Mouse (Mus musculus): ENCODE measurements around the gene Abr. TPM values are rescaled to one million over a fixed set of nuclear protein-coding genes. Genes with fewer than 3 reads are reported as not detected.

The Abr gene
- polyA plus RNA-seq, 1 experiment from 2014 or later, result 46.4 TPM

- H3K27me3 ChIP-seq (ENCODE audit: control insufficient read depth, insufficient read depth, low read length), result no peaks in the 10 kb centered on the region
- H3K9ac ChIP-seq (ENCODE audit: low read length), result peak overlapping the region; percentile 20; the same call in 1 of the 2 replicates
- no peaks in the 10 kb centered on the region for H3K9me3 ChIP-seq (ENCODE audit: control insufficient read depth, low read length)
- no peak overlapping the region for H3K4me3 ChIP-seq (ENCODE audit: low read depth, low read length)
- DNase-seq (ENCODE audit: low spot score), result no peak
- peak; percentile 28 for ATAC-seq (replicated peaks; ENCODE audit: low FRiP score)
- WGBS, result 52% methylated on average over 15 of the region's 15 CpGs
- no peaks in the 10 kb centered on the region for H3K36me3 ChIP-seq (ENCODE audit: control insufficient read depth, insufficient read depth, low read length)
- peaks cover 27% of the 10 kb centered on the region for H3K4me1 ChIP-seq (replicated peaks; ENCODE audit: control insufficient read depth, insufficient read depth, low read length)
- H3K27ac ChIP-seq (ENCODE audit: low read depth, low read length), result peak overlapping the region; percentile 80
- H3K4me2 ChIP-seq (ENCODE audit: low read depth, low read length, severe bottlenecking), result 0 out of 2 replicates have a peak overlapping the region, but pooled peaks have one; percentile 6
Observed at GRCm38 (mm10) chr11:76449520-76450201, 172.5 kb downstream of the Abr start.

DNA sequence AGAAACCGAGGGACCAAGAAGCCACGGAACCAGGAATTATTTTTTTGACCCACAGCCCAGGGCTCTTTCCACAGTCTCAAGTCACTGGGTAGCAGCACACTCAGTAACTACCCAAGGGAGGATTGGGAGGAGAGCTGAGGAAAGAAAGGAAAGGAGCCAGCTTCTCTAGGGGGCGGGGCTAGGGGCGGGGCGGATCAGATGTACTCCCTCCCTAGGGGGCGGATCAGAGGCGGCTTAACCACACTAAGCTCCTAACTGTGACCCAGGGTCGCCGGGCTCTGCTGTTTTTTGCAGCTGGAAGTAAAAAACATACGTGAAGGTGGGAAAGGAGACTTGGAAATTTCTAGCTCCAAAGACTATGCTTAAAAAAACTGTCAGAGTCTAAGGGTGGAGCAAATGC, 175.9 kb downstream of the Abr start:
- no peak overlapping the region for H3K9ac ChIP-seq (ENCODE audit: low read length)
- 2% methylated on average over 10 of the region's 10 CpGs for WGBS
- DNase-seq (ENCODE audit: low spot score) (peak; percentile 85), ATAC-seq (replicated peaks; ENCODE audit: low FRiP score) (0 out of 2 replicates have a peak, but pooled peaks have one; percentile 28)
- peaks cover 27% of the 10 kb centered on the region for H3K4me1 ChIP-seq (replicated peaks; ENCODE audit: control insufficient read depth, insufficient read depth, low read length)
- H3K4me3 ChIP-seq (ENCODE audit: low read depth, low read length), result no peak overlapping the region
- no peak overlapping the region for H3K27ac ChIP-seq (ENCODE audit: low read depth, low read length)
- H3K9me3 ChIP-seq (ENCODE audit: control insufficient read depth, low read length), result no peaks in the 10 kb centered on the region
- no peak overlapping the region for H3K4me2 ChIP-seq (ENCODE audit: low read depth, low read length, severe bottlenecking)
- no peaks in the 10 kb centered on the region for H3K36me3 ChIP-seq (ENCODE audit: control insufficient read depth, insufficient read depth, low read length)
- H3K27me3 ChIP-seq (ENCODE audit: control insufficient read depth, insufficient read depth, low read length), result no peaks in the 10 kb centered on the region

- Histone ChIP-seq H3K4me2 (ENCODE audit: low read depth, low read length, severe bottlenecking) (no peak overlapping the region), H3K27ac (ENCODE audit: low read depth, low read length) (no peak overlapping the region), H3K9me3 (ENCODE audit: control insufficient read depth, low read length) (no peaks in the 10 kb centered on the region), H3K4me1 (replicated peaks; ENCODE audit: control insufficient read depth, insufficient read depth, low read length) (peaks cover 24% of the 10 kb centered on the region), H3K27me3 (ENCODE audit: control insufficient read depth, insufficient read depth, low read length) (no peaks in the 10 kb centered on the region), H3K36me3 (ENCODE audit: control insufficient read depth, insufficient read depth, low read length) (no peaks in the 10 kb centered on the region), H3K9ac (ENCODE audit: low read length) (no peak overlapping the region), H3K4me3 (ENCODE audit: low read depth, low read length) (no peak overlapping the region)
- ATAC-seq (replicated peaks; ENCODE audit: low FRiP score), result no peak
- 20% methylated on average over 8 of the region's 8 CpGs for WGBS
- no peak for DNase-seq (ENCODE audit: low spot score)
Observed at GRCm38 (mm10) chr11:76445459-76445858, 176.7 kb downstream of the Abr start.

GRCm38 (mm10) chr11:76439666-76440065, 182.4 kb downstream of the Abr start:
- H3K27ac ChIP-seq (ENCODE audit: low read depth, low read length), result no peak overlapping the region
- no peak overlapping the region for H3K4me3 ChIP-seq (ENCODE audit: low read depth, low read length)
- ATAC-seq (replicated peaks; ENCODE audit: low FRiP score) (no peak), DNase-seq (ENCODE audit: low spot score) (no peak)
- H3K36me3 ChIP-seq (ENCODE audit: control insufficient read depth, insufficient read depth, low read length), result no peaks in the 10 kb centered on the region
- H3K4me2 ChIP-seq (ENCODE audit: low read depth, low read length, severe bottlenecking), result no peak overlapping the region
- H3K4me1 ChIP-seq (replicated peaks; ENCODE audit: control insufficient read depth, insufficient read depth, low read length), result 0 out of 2 replicates have a peak, but pooled peaks cover 9% of the 10 kb centered on the region
- H3K9ac ChIP-seq (ENCODE audit: low read length), result no peak overlapping the region
- no peaks in the 10 kb centered on the region for H3K9me3 ChIP-seq (ENCODE audit: control insufficient read depth, low read length)
- 18% methylated on average over 3 of the region's 3 CpGs for WGBS
- no peaks in the 10 kb centered on the region; the same call in 1 of the 2 replicates for H3K27me3 ChIP-seq (ENCODE audit: control insufficient read depth, insufficient read depth, low read length)

- peak overlapping the region; percentile 23 for H3K4me3 ChIP-seq (ENCODE audit: low read depth, low read length)
- peak overlapping the region; percentile 32 for H3K9ac ChIP-seq (ENCODE audit: low read length)
- 0 out of 2 replicates have a peak, but pooled peaks cover 9% of the 10 kb centered on the region for H3K4me1 ChIP-seq (replicated peaks; ENCODE audit: control insufficient read depth, insufficient read depth, low read length)
- H3K4me2 ChIP-seq (ENCODE audit: low read depth, low read length, severe bottlenecking), result peak overlapping the region; percentile 43
- DNase-seq (ENCODE audit: low spot score) (peak; percentile 70), ATAC-seq (replicated peaks; ENCODE audit: low FRiP score) (peak; percentile 39; the same call in 1 of the 2 replicates)
- H3K27me3 ChIP-seq (ENCODE audit: control insufficient read depth, insufficient read depth, low read length), result no peaks in the 10 kb centered on the region; the same call in 1 of the 2 replicates
- H3K36me3 ChIP-seq (ENCODE audit: control insufficient read depth, insufficient read depth, low read length), result no peaks in the 10 kb centered on the region
- WGBS, result 6% methylated on average over 26 of the region's 28 CpGs
- H3K27ac ChIP-seq (ENCODE audit: low read depth, low read length), result peak overlapping the region; percentile 21
- no peaks in the 10 kb centered on the region for H3K9me3 ChIP-seq (ENCODE audit: control insufficient read depth, low read length)
Observed at GRCm38 (mm10) chr11:76436864-76437437, 185.2 kb downstream of the Abr start.

- 81% methylated on average over 5 of the region's 5 CpGs for WGBS
- ATAC-seq (replicated peaks; ENCODE audit: low FRiP score), result no peak
Observed at GRCm38 (mm10) chr11:76436009-76436408, 186.1 kb downstream of the Abr start.

GRCm38 (mm10) chr11:76429966-76430631, 192.0 kb downstream of the Abr start:
- DNase-seq (ENCODE audit: low spot score) (no peak), ATAC-seq (replicated peaks; ENCODE audit: low FRiP score) (no peak)
- H3K4me1 ChIP-seq (replicated peaks; ENCODE audit: control insufficient read depth, insufficient read depth, low read length), result no peaks in the 10 kb centered on the region
- 70% methylated on average over 6 of the region's 6 CpGs for WGBS
- 0 out of 2 replicates have a peak overlapping the region, but pooled peaks have one; percentile 6 for H3K27ac ChIP-seq (ENCODE audit: low read depth, low read length)
- no peak overlapping the region for H3K4me2 ChIP-seq (ENCODE audit: low read depth, low read length, severe bottlenecking)
- no peaks in the 10 kb centered on the region for H3K9me3 ChIP-seq (ENCODE audit: control insufficient read depth, low read length)
- H3K27me3 ChIP-seq (ENCODE audit: control insufficient read depth, insufficient read depth, low read length), result no peaks in the 10 kb centered on the region
- H3K4me3 ChIP-seq (ENCODE audit: low read depth, low read length), result no peak overlapping the region
- H3K9ac ChIP-seq (ENCODE audit: low read length), result no peak overlapping the region
- no peaks in the 10 kb centered on the region for H3K36me3 ChIP-seq (ENCODE audit: control insufficient read depth, insufficient read depth, low read length)

More at GRCm38 (mm10) chr11:76436009-76436408, 186.1 kb downstream of the Abr start:
- H3K4me3 ChIP-seq (ENCODE audit: low read depth, low read length), result no peak overlapping the region
- H3K27me3 ChIP-seq (ENCODE audit: control insufficient read depth, insufficient read depth, low read length), result no peaks in the 10 kb centered on the region; the same call in 1 of the 2 replicates
- no peak for DNase-seq (ENCODE audit: low spot score)
- no peak overlapping the region for H3K9ac ChIP-seq (ENCODE audit: low read length)
- H3K27ac ChIP-seq (ENCODE audit: low read depth, low read length), result no peak overlapping the region
- 0 out of 2 replicates have a peak, but pooled peaks cover 9% of the 10 kb centered on the region for H3K4me1 ChIP-seq (replicated peaks; ENCODE audit: control insufficient read depth, insufficient read depth, low read length)
- H3K36me3 ChIP-seq (ENCODE audit: control insufficient read depth, insufficient read depth, low read length), result no peaks in the 10 kb centered on the region
- H3K4me2 ChIP-seq (ENCODE audit: low read depth, low read length, severe bottlenecking), result no peak overlapping the region
- H3K9me3 ChIP-seq (ENCODE audit: control insufficient read depth, low read length), result no peaks in the 10 kb centered on the region

GRCm38 (mm10) chr11:76429556-76429955, 192.6 kb downstream of the Abr start:
- no peak overlapping the region for H3K4me2 ChIP-seq (ENCODE audit: low read depth, low read length, severe bottlenecking)
- no peaks in the 10 kb centered on the region for H3K9me3 ChIP-seq (ENCODE audit: control insufficient read depth, low read length)
- DNase-seq (ENCODE audit: low spot score), result no peak
- no peak overlapping the region for H3K4me3 ChIP-seq (ENCODE audit: low read depth, low read length)
- no peak for ATAC-seq (replicated peaks; ENCODE audit: low FRiP score)
- H3K27me3 ChIP-seq (ENCODE audit: control insufficient read depth, insufficient read depth, low read length), result no peaks in the 10 kb centered on the region
- H3K36me3 ChIP-seq (ENCODE audit: control insufficient read depth, insufficient read depth, low read length), result no peaks in the 10 kb centered on the region
- 0 out of 2 replicates have a peak overlapping the region, but pooled peaks have one; percentile 12 for H3K27ac ChIP-seq (ENCODE audit: low read depth, low read length)
- no peak overlapping the region for H3K9ac ChIP-seq (ENCODE audit: low read length)
- WGBS, result 61% methylated on average over 7 of the region's 7 CpGs
- H3K4me1 ChIP-seq (replicated peaks; ENCODE audit: control insufficient read depth, insufficient read depth, low read length), result no peaks in the 10 kb centered on the region
